Mouse (Mus musculus) ES-E14 (cell line): Measurements from ENCODE around the gene Me1. TPM values are rescaled to one million over a fixed set of nuclear protein-coding genes. Genes with fewer than 3 reads are reported as not detected.

Source experiments
- DNase-seq: peaks from one replicate; pipeline ENCODE4 v3.0.0-alpha.2; 2013; ENCODE audit warnings: low read depth, low spot score
- H3K27ac ChIP-seq: 2 replicates; pipeline ENCODE4 v1.5.1; 2012; ENCODE audit warnings: low read depth, mild to moderate bottlenecking, low read length, moderate library complexity, mixed read lengths; ENCODE audit not compliant: poor library complexity, insufficient read depth, severe bottlenecking
- H3K36me3 ChIP-seq: 2 replicates; pipeline ENCODE4 v1.6.1; 2012; ENCODE audit warnings: mild to moderate bottlenecking, low read length, moderate library complexity, mixed read lengths; ENCODE audit not compliant: control insufficient read depth, poor library complexity, insufficient read depth, severe bottlenecking
- H3K4me1 ChIP-seq, 2 experiments: fragments of 150-350 bp in 1 of 2; sonication (generic) in 1 of 2; 2 replicates each; pipeline ENCODE4 v1.6.1; 2012; ENCODE audit warnings: low read length in 2 of 2, mild to moderate bottlenecking in 1 of 2, mixed read lengths in 1 of 2; ENCODE audit not compliant: control insufficient read depth in 2 of 2, insufficient read depth in 2 of 2, poor library complexity in 1 of 2
- H3K4me3 ChIP-seq, 2 experiments: fragments of 150-350 bp in 1 of 2; sonication (generic) in 1 of 2; 2 replicates each; pipeline ENCODE4 v1.5.1; 2012; ENCODE audit warnings: low read length in 2 of 2, low read depth in 1 of 2, mild to moderate bottlenecking in 1 of 2, mixed read lengths in 1 of 2; ENCODE audit not compliant: insufficient read depth in 1 of 2, poor library complexity in 1 of 2, severe bottlenecking in 1 of 2
- H3K9ac ChIP-seq: 2 replicates; pipeline ENCODE4 v1.6.1; 2012; ENCODE audit warnings: low read depth, mild to moderate bottlenecking, low read length, mixed read lengths; ENCODE audit not compliant: poor library complexity, insufficient read depth, severe bottlenecking
- H3K9me3 ChIP-seq: fragments of 150-350 bp; sonication (generic); 2 replicates; pipeline ENCODE4 v1.6.1; 2012; ENCODE audit warnings: low read depth, mild to moderate bottlenecking, low read length; ENCODE audit not compliant: control insufficient read depth, insufficient read depth
- CHD2 ChIP-seq: IDR thresholded peaks from 2 replicates; pipeline ENCODE4 v1.6.1; 2014; ENCODE audit warnings: mild to moderate bottlenecking, low read depth, low read length, inconsistent platforms
- HCFC1 ChIP-seq: IDR thresholded peaks from 2 replicates; pipeline ENCODE4 v1.6.1; 2012; ENCODE audit warnings: low read length, inconsistent platforms, borderline replicate concordance; ENCODE audit not compliant: insufficient read depth
- MAFK ChIP-seq: IDR thresholded peaks from 2 replicates; pipeline ENCODE4 v1.6.1; 2014; ENCODE audit warnings: mild to moderate bottlenecking, low read depth, low read length, inconsistent platforms; ENCODE audit not compliant: insufficient read depth
- ZC3H11A ChIP-seq: IDR thresholded peaks from 2 replicates; pipeline ENCODE4 v1.6.1; 2012; ENCODE audit warnings: low read depth, mild to moderate bottlenecking, inconsistent platforms, low read length, borderline replicate concordance
- ZNF384 ChIP-seq: IDR thresholded peaks from 2 replicates; pipeline ENCODE4 v1.6.1; 2012; ENCODE audit warnings: low read depth, low read length, inconsistent platforms
- in situ Hi-C, 2 experiments: fragments of 600-800 bp; cut with MboI; formaldehyde crosslinking; loops; one replicate each; pipeline ENCODE4 v1.15.1; 2025; ENCODE audit warnings: low sequenced_read_pairs in 2 of 2, inconsistent platforms in 1 of 2; ENCODE audit not compliant: unreplicated experiment in 2 of 2
- total RNA-seq: library from RNA; depleted of rRNA; stranded (reverse); fragments of 300-350 nt; gene quantifications from 2 replicates; pipeline ENCODE4 v1.2.3, GENCODE M21; 2012

The Me1 gene
- total RNA-seq, 1 experiment: 13.4 TPM

- no peak for DNase-seq
- Histone ChIP-seq H3K9me3 (no peaks in the 10 kb centered on the region), H3K27ac (no peak overlapping the region), H3K36me3 (no peaks in the 10 kb centered on the region), H3K4me3 (no peak overlapping the region), H3K9ac (no peak overlapping the region), H3K4me1 (peaks cover 7% of the 10 kb centered on the region in 2 experiments; a peak in 3 of 4 replicates)
- TF ChIP-seq HCFC1 (no peak), ZC3H11A (no peak), CHD2 (no peak), ZNF384 (no peak), MAFK (no peak)
- in situ Hi-C loops: no loop called here
Observed at GRCm38 (mm10) chr9:86725604-86726380, 30.0 kb upstream of the Me1 start.

GRCm38 (mm10) chr9:86725066-86725465, 29.3 kb upstream of the Me1 start:
- no peak for TF ChIP-seq ZNF384
- TF ChIP-seq HCFC1: no peak
- no peak for TF ChIP-seq ZC3H11A
- TF ChIP-seq MAFK: no peak
- TF ChIP-seq CHD2: no peak
- Histone ChIP-seq H3K27ac (no peak overlapping the region), H3K9me3 (no peaks in the 10 kb centered on the region), H3K36me3 (no peaks in the 10 kb centered on the region), H3K4me1 (peaks cover 7% of the 10 kb centered on the region in 2 experiments; a peak in 3 of 4 replicates), H3K4me3 (no peak overlapping the region), H3K9ac (no peak overlapping the region)
- DNase-seq: no peak
- in situ Hi-C loops: no loop called here

- Histone ChIP-seq H3K36me3 (no peaks in the 10 kb centered on the region), H3K27ac (no peak overlapping the region; the same call in 1 of the 2 replicates), H3K9me3 (no peaks in the 10 kb centered on the region), H3K4me3 (no peak overlapping the region), H3K4me1 (peaks cover 7% of the 10 kb centered on the region in 2 experiments; a peak in 3 of 4 replicates), H3K9ac (no peak overlapping the region)
- in situ Hi-C loops: no loop called here
- TF ChIP-seq ZNF384: no peak
- no peak for TF ChIP-seq HCFC1
- no peak for TF ChIP-seq CHD2
- TF ChIP-seq MAFK: no peak
- no peak for TF ChIP-seq ZC3H11A
- no peak for DNase-seq
Observed at GRCm38 (mm10) chr9:86720794-86721193, 25.0 kb upstream of the Me1 start.

- H3K9me3 ChIP-seq: no peaks in the 10 kb centered on the region
- in situ Hi-C loops: no loop called here
Observed at GRCm38 (mm10) chr9:86720227-86720626, 24.5 kb upstream of the Me1 start.

More at GRCm38 (mm10) chr9:86720227-86720626, 24.5 kb upstream of the Me1 start:
- Histone ChIP-seq H3K9ac (no peak overlapping the region), H3K4me3 (no peak overlapping the region), H3K27ac (no peak overlapping the region), H3K4me1 (peaks cover 3 to 6% of the 10 kb centered on the region in 2 experiments; a peak in 3 of 4 replicates), H3K36me3 (no peaks in the 10 kb centered on the region)
- no peak for DNase-seq
- TF ChIP-seq ZNF384 (no peak), HCFC1 (no peak), MAFK (no peak)
